Mouse (Mus musculus) limb, embryonic 14.5 days (tissue): Measurements from ENCODE around the gene Ccdc167. TPM values are rescaled to one million over a fixed set of nuclear protein-coding genes. Genes with fewer than 3 reads are reported as not detected.

Experiments used
- ATAC-seq: fragments of 200-750 bp; cut with Nextera tagmentation; 2 replicates; pipeline ENCODE4 v1.8.0; 2017; ENCODE audit warnings: low read depth, moderate number of reproducible peaks, moderate TSS enrichment; ENCODE audit not compliant: low FRiP score
- DNase-seq: peaks from one replicate; pipeline ENCODE4 v3.0.0-alpha.2; 2015; ENCODE audit warnings: low spot score
- H3K27ac ChIP-seq: fragments of 300-500 bp; sonication (generic); replicated peaks from 2 replicates; pipeline ENCODE4 v1.5.1; 2014; ENCODE audit warnings: low read depth, mild to moderate bottlenecking, low read length, moderate library complexity, mixed read lengths
- H3K27me3 ChIP-seq: fragments of 300-500 bp; sonication (generic); 2 replicates; pipeline ENCODE4 v1.6.1; 2014; ENCODE audit warnings: low read length, mixed read lengths; ENCODE audit not compliant: control insufficient read depth, insufficient read depth
- H3K36me3 ChIP-seq: fragments of 300-500 bp; sonication (generic); 2 replicates; pipeline ENCODE4 v1.6.1; 2014; ENCODE audit warnings: mild to moderate bottlenecking, low read length, moderate library complexity, mixed read lengths; ENCODE audit not compliant: control insufficient read depth, insufficient read depth
- H3K4me1 ChIP-seq: fragments of 300-500 bp; sonication (generic); 2 replicates; pipeline ENCODE4 v1.6.1; 2014; ENCODE audit warnings: antibody characterized with exemption, low read length, mixed read lengths; ENCODE audit not compliant: control insufficient read depth, insufficient read depth
- H3K4me2 ChIP-seq: fragments of 300-500 bp; sonication (generic); replicated peaks from 2 replicates; pipeline ENCODE4 v1.6.1; 2014; ENCODE audit warnings: low read depth, mild to moderate bottlenecking, low read length, moderate library complexity; ENCODE audit not compliant: severe bottlenecking
- H3K4me3 ChIP-seq: fragments of 300-500 bp; sonication (generic); replicated peaks from 2 replicates; pipeline ENCODE4 v1.5.1; 2014; ENCODE audit warnings: low read length
- H3K9ac ChIP-seq: fragments of 300-500 bp; sonication (generic); 2 replicates; pipeline ENCODE4 v1.6.1; 2014; ENCODE audit warnings: mild to moderate bottlenecking, low read depth, low read length, moderate library complexity; ENCODE audit not compliant: severe bottlenecking
- H3K9me3 ChIP-seq: fragments of 300-500 bp; sonication (generic); 2 replicates; pipeline ENCODE4 v1.6.1; 2016; ENCODE audit warnings: low read length; ENCODE audit not compliant: control insufficient read depth
- POLR2A ChIP-seq: fragments of 200-500 bp; IDR thresholded peaks from 2 replicates; pipeline ENCODE4 v1.8.0; 2012; ENCODE audit warnings: inconsistent platforms, mild to moderate bottlenecking, moderate library complexity, borderline replicate concordance; ENCODE audit not compliant: insufficient read depth, insufficient read length; ENCODE audit errors: extremely low read depth
- WGBS: fragments of 180-500 bp; shearing (Covaris S2); extraction: QIAGEN DNeasy Blood & Tissue Kit; methylation state at CpG from one replicate; pipeline ENCODE4 v1.1.7; 2014; 5-methylcytosine and 5-hydroxymethylcytosine counted together
- polyA plus RNA-seq, 2 experiments: library from polyadenylated mRNA; depleted of rRNA in 1 of 2; stranded (reverse) in 1 of 2; unstranded in 1 of 2; fragments of >200 nt; fragmentation: Nextera tagmentation in 1 of 2; extraction: Ambion mirVana in 1 of 2; gene quantifications; 2 replicates each; pipeline versions ENCODE4 v1.2.1 to v1.2.3; 2012 to 2014

Ccdc167 gene
- polyA plus RNA-seq, 2 experiments, result 15.8 to 19.3 TPM

DNA sequence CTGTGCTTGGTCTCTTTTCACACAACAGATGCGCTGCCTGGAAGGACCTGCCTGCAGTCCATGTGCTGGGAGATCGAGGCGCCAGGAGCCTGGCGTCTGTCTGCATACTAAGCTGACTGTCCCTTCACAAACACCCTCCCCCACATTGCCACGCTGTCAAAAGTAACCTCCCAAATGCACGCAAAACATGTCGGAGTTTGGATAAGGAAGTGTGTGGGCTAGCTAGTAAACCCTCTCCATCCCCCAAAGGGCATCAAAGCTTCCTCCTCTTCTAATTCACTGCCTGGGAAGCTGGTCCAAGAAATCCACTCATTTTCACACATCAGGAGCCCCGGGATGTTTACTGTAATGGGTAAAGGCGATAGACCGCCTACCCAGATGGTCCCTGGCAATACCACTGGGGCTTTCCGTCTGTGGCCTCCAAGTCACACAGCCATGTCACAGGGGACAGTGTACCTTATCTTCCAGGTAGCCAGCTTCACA is 6.2 kb downstream of the Ccdc167 start:
- Histone ChIP-seq H3K27ac (no peak overlapping the region), H3K4me1 (peaks cover 35% of the 10 kb centered on the region), H3K4me3 (no peak overlapping the region), H3K9ac (no peak overlapping the region), H3K27me3 (no peaks in the 10 kb centered on the region), H3K36me3 (peaks cover 3% of the 10 kb centered on the region; the same call in 1 of the 2 replicates), H3K4me2 (no peak overlapping the region), H3K9me3 (no peaks in the 10 kb centered on the region)
- DNase-seq (no peak), ATAC-seq (no peak)
- TF ChIP-seq POLR2A, result no peak
- 50% methylated on average over 11 of the region's 11 CpGs for WGBS

DNA sequence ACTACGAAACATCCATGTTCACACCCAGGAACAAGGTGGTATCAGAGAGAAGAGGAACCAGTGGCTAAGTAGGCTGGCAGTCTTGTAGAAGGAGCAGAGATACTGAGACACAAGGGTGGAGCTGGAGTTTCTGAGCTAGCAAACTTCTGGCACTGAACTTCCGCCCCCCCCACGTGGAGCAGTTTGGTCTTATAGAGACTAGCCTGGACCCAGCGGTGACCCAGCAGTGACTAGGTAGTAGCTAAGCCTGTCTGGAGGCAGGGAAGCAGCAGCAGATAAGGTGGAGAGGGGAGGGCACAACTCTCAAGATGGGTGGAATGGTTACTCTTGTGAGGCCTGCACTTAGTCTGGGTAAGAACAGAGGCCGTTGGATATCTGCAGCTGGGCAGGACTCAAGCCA is 8.1 kb downstream of the Ccdc167 start:
- no peaks in the 10 kb centered on the region for H3K9me3 ChIP-seq
- 75% methylated on average over 5 of the region's 5 CpGs for WGBS
- H3K9ac ChIP-seq, result no peak overlapping the region
- H3K27ac ChIP-seq, result no peak overlapping the region
- H3K4me1 ChIP-seq, result peaks cover 35% of the 10 kb centered on the region
- H3K4me2 ChIP-seq, result no peak overlapping the region
- H3K4me3 ChIP-seq, result no peak overlapping the region
- H3K27me3 ChIP-seq, result no peaks in the 10 kb centered on the region
- DNase-seq (no peak), ATAC-seq (no peak)
- H3K36me3 ChIP-seq, result peaks cover 14% of the 10 kb centered on the region
- TF ChIP-seq POLR2A, result no peak

DNA sequence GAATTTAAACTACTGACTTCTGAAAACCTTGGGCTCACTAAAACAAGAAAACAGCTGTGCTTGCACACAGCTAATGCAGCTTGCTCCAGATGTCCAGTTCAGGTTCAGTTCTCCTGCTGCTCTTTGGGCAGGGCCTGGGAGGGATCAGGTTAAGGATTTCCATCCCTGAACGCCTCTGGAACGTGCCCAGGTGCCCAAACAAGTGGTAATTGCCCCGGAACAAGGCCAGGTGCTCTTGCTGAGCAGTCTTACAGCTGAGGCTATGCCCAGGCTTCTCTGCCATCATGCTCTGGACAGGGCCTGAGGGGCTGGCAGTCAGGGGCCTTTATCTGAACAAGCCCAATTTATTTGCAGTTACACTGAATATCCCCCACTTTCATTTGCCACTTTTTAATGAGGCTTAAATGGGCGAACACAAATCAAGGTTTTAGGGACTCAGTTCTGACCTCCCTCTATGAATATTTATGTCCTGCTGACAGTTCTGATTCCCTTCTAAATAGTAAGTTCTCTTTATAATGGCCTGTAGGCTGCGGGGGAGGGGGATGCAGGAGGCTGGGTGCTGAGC is 9.8 kb downstream of the Ccdc167 start:
- H3K27ac ChIP-seq, result no peak overlapping the region
- H3K36me3 ChIP-seq, result peaks cover 31% of the 10 kb centered on the region
- DNase-seq (no peak), ATAC-seq (no peak)
- no peak overlapping the region for H3K4me3 ChIP-seq
- TF ChIP-seq POLR2A, result no peak
- WGBS, result 35% methylated on average over 5 of the region's 5 CpGs
- no peak overlapping the region for H3K4me2 ChIP-seq
- H3K27me3 ChIP-seq, result no peaks in the 10 kb centered on the region
- H3K9me3 ChIP-seq, result no peaks in the 10 kb centered on the region
- peaks cover 30% of the 10 kb centered on the region for H3K4me1 ChIP-seq
- H3K9ac ChIP-seq, result no peak overlapping the region

DNA sequence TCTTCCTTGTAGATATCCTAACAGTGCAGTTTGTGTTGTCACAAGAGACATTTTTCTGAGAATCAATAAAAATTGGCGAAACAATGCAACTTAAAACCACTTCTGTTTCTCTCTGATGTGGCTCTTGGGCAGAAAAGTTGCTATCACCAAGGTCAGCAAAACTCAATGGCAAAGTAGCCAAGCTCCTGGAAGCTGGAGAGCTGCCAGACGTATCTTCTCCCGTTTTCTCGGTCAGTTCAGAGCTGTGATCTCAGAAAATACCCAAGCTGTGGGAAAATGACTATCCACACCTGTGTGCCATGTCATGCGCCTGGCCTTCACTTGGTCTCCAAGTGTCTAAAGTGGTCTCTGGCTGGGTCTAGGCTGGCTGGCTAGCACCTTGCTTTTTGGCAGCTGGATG is 11.0 kb downstream of the Ccdc167 start:
- no peaks in the 10 kb centered on the region for H3K27me3 ChIP-seq
- no peak overlapping the region for H3K4me2 ChIP-seq
- TF ChIP-seq POLR2A, result no peak
- no peak overlapping the region for H3K9ac ChIP-seq
- WGBS, result 73% methylated on average over 5 of the region's 5 CpGs
- ATAC-seq (no peak), DNase-seq (no peak)
- H3K9me3 ChIP-seq, result no peaks in the 10 kb centered on the region
- H3K4me3 ChIP-seq, result no peak overlapping the region
- H3K36me3 ChIP-seq, result peaks cover 42% of the 10 kb centered on the region
- no peak overlapping the region for H3K27ac ChIP-seq
- peaks cover 19% of the 10 kb centered on the region for H3K4me1 ChIP-seq

DNA sequence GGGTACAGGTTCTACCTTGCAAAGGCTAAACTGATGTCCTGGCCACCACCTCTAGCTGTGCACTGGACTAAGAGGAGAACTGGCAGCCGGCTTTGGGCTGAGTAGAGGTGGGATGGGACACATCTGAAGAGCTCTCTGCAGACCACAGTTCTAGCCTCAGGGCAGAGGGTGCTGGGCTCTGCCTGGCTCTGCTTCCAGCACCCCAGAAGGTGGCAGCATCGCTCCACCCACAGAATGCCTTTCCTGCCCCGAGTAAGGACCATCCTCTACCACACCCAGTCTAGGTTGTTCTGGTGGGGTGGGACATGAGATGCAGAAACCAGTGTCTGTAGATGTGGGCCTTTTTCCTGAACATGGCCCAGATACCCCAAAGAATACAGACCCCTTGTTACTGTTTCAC is 12.1 kb downstream of the Ccdc167 start:
- Histone ChIP-seq H3K4me2 (no peak overlapping the region), H3K4me3 (no peak overlapping the region), H3K4me1 (peaks cover 9% of the 10 kb centered on the region; the same call in 1 of the 2 replicates), H3K9ac (0 out of 2 replicates have a peak overlapping the region, but pooled peaks have one; percentile 9), H3K36me3 (peaks cover 53% of the 10 kb centered on the region), H3K27me3 (no peaks in the 10 kb centered on the region), H3K27ac (no peak overlapping the region), H3K9me3 (no peaks in the 10 kb centered on the region)
- peak; percentile 71 for DNase-seq
- TF ChIP-seq POLR2A, result no peak
- ATAC-seq, result 0 out of 2 replicates have a peak, but pooled peaks have one; percentile 18
- 24% methylated on average over 3 of the region's 3 CpGs for WGBS
